ENCODE assay signal across 26 mouse cellular contexts in the genomic region with DNA sequence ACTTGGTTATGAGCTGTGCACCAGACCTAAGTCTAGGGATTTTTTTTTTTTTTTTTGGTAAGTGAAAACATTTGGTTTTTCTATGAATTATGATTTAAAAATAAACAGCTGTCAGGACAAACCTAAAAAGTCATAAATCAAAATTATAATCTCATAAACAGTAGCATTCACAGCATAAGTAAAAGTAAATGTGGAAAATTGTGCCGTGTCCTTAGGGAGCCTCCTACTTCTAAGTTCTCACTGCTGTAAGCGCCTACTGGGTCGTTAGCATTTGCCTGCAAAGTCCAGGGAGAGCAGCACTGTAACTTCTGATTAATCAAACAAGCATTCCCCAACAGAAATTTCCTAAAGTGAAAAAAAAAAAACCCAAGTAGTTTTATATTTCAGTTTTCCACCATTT.
DNase-seq lines count a peak whose midpoint lies in the region; ATAC-seq and TF ChIP-seq lines count a peak whose summit lies in the region.
"Had no signal": no experiment of that assay in that cellular context is flagged by ENCODE, and none has a peak within 500 bp of the region (broad histone marks: within the 10 kb centered on the region; RNA-seq: fewer than 3 reads in every experiment).

No protein-coding gene starts in this region.

- in situ Hi-C loops in Patski (cut with MboI; ENCODE audit: low pct_unique_long_range_greater_than_20kb) = no loop called here

- H3K4me3 ChIP-seq in kidney, embryonic 14.5 days (ENCODE audit: low read length) = no peak overlapping the region
- no peak overlapping the region for H3K4me3 ChIP-seq in limb, embryonic 13.5 days
- H3K4me3 ChIP-seq: embryonic facial prominence, embryonic 12.5 days; heart, adult 2 months; heart, embryonic 12.5 days; left cerebral cortex, adult 2 months; liver, embryonic 15.5 days; neural tube, embryonic 15.5 days had no signal

- DNase-seq in kidney, postnatal 10 days = peak; percentile 19
- peak; percentile 55 for DNase-seq in 3T3-L1 (ENCODE audit: low read depth, low spot score)
- no peak for DNase-seq in Patski (ENCODE audit: low read depth, low spot score)
- DNase-seq in ovary, postnatal 14 days (ENCODE audit: low spot score) = no peak
- DNase-seq in ovary, postnatal 10 days (ENCODE audit: low spot score) = no peak
- DNase-seq: adrenal gland, postnatal 10 days; B cell, adult 2 months; cerebellum, adult 8-10 months; cerebellum, postnatal 36 days; heart, adult 2 months; heart, postnatal 4 days; lung, embryonic 14.5 days; lung, postnatal 14 days; midbrain, embryonic 14.5 days; right cerebral cortex, adult 18-20 months; spleen, adult 18-20 months had no signal

- ATAC-seq in kidney, embryonic 14.5 days (ENCODE audit: low FRiP score, low TSS enrichment) = no peak
- peak; percentile 40 for ATAC-seq in Patski
- peak; percentile 71; the same call in 1 of the 2 replicates for ATAC-seq in limb, embryonic 13.5 days (ENCODE audit: low FRiP score, low read depth)
- ATAC-seq: forebrain, embryonic 16.5 days; intestine, postnatal 0 days had no signal

- no peaks in the 10 kb centered on the region for H3K9me3 ChIP-seq in kidney, embryonic 14.5 days (ENCODE audit: control insufficient read depth, low read length)
- H3K9me3 ChIP-seq in limb, embryonic 13.5 days = peaks cover 9% of the 10 kb centered on the region; the same call in 1 of the 2 replicates
- H3K9me3 ChIP-seq: embryonic facial prominence, embryonic 12.5 days; heart, embryonic 12.5 days; liver, embryonic 15.5 days had no signal

- 53% methylated on average over 3 of the region's 3 CpGs for WGBS in kidney, embryonic 14.5 days
- WGBS in limb, embryonic 13.5 days = 32% methylated on average over 3 of the region's 3 CpGs

- H3K27ac ChIP-seq in kidney, embryonic 14.5 days (ENCODE audit: low read depth, low read length) = no peak overlapping the region
- no peak overlapping the region for H3K27ac ChIP-seq in limb, embryonic 13.5 days
- H3K27ac ChIP-seq: embryonic facial prominence, embryonic 12.5 days; heart, adult 2 months; hindbrain, embryonic 14.5 days; left cerebral cortex, adult 2 months; liver, embryonic 15.5 days; neural tube, embryonic 15.5 days had no signal

- no peak for TF ChIP-seq CTCF in Patski (IDR thresholded peaks at IDR 0.05)

- H3K4me1 ChIP-seq in kidney, embryonic 14.5 days (ENCODE audit: control insufficient read depth, insufficient read depth, low read length) = no peaks in the 10 kb centered on the region
- H3K4me1 ChIP-seq in limb, embryonic 13.5 days = peaks cover 7% of the 10 kb centered on the region; the same call in 1 of the 2 replicates
- H3K4me1 ChIP-seq: embryonic facial prominence, embryonic 12.5 days; heart, embryonic 12.5 days; liver, embryonic 15.5 days; neural tube, embryonic 15.5 days had no signal

- no peak overlapping the region for H3K9ac ChIP-seq in kidney, embryonic 14.5 days (ENCODE audit: low read depth, low read length)
- no peak overlapping the region for H3K9ac ChIP-seq in limb, embryonic 13.5 days
- H3K9ac ChIP-seq: embryonic facial prominence, embryonic 12.5 days; heart, embryonic 12.5 days; hindbrain, embryonic 14.5 days; liver, embryonic 15.5 days; lung, embryonic 14.5 days; neural tube, embryonic 15.5 days had no signal

- H3K4me2 ChIP-seq in kidney, embryonic 14.5 days (replicated peaks; ENCODE audit: low read depth, low read length) = no peak overlapping the region
- H3K4me2 ChIP-seq in limb, embryonic 13.5 days (replicated peaks) = no peak overlapping the region
- H3K4me2 ChIP-seq: embryonic facial prominence, embryonic 12.5 days; heart, embryonic 12.5 days; hindbrain, embryonic 14.5 days; liver, embryonic 15.5 days; lung, embryonic 14.5 days; neural tube, embryonic 15.5 days had no signal

- CTCF ChIA-PET in Patski (lab: Charles Lee) = no interaction called here

- POLR2A ChIA-PET in Patski (lab: Charles Lee) = no interaction called here

- no peaks in the 10 kb centered on the region for H3K27me3 ChIP-seq in kidney, embryonic 14.5 days (ENCODE audit: control insufficient read depth, insufficient read depth, low read length)
- H3K27me3 ChIP-seq in Patski = no peaks in the 10 kb centered on the region
- no peaks in the 10 kb centered on the region; the same call in 1 of the 2 replicates for H3K27me3 ChIP-seq in limb, embryonic 13.5 days
- H3K27me3 ChIP-seq: embryonic facial prominence, embryonic 12.5 days; heart, embryonic 12.5 days; liver, embryonic 15.5 days; neural tube, embryonic 15.5 days had no signal

- H3K36me3 ChIP-seq in kidney, embryonic 14.5 days (ENCODE audit: control insufficient read depth, insufficient read depth, low read length) = no peaks in the 10 kb centered on the region
- no peaks in the 10 kb centered on the region for H3K36me3 ChIP-seq in limb, embryonic 13.5 days
- H3K36me3 ChIP-seq: embryonic facial prominence, embryonic 12.5 days; heart, embryonic 12.5 days; liver, embryonic 15.5 days; neural tube, embryonic 15.5 days had no signal

Comparison
In these comparisons a context has a peak if more than half of its experiments do, and no peak if none do; other contexts are left out.
1. DNase-seq: peak in kidney, postnatal 10 days (single experiment) and 3T3-L1 (single experiment); none in Patski (single experiment), ovary, postnatal 14 days (single experiment) and ovary, postnatal 10 days (single experiment).